Mouse (Mus musculus): ENCODE data around the gene Adgrb3. TPM values are rescaled to one million over a fixed set of nuclear protein-coding genes. Genes with fewer than 3 reads are reported as not detected.

Adgrb3 gene
- total RNA-seq (2022): 1 to 10 TPM in 2 of 4 experiments, under 1 TPM in 2; 0.70 to 1.9 (median 1.4) TPM

GRCm38 (mm10) chr1:25828971-25829920, at the start of gene Adgrb3:
TSS of gene Adgrb3 (minus strand) at chr1:25829707.
- no peak for DNase-seq

- DNase-seq: no peak
These were observed 48.0 kb upstream of the Adgrb3 start for GRCm38 (mm10) chr1:25877526-25877925.

GRCm38 (mm10) chr1:25857473-25857872, 28.0 kb upstream of the Adgrb3 start:
- no peak for DNase-seq

- no peak for DNase-seq
These were observed 25.0 kb upstream of the Adgrb3 start for GRCm38 (mm10) chr1:25854451-25854978.

GRCm38 (mm10) chr1:25832260-25832659, 2.8 kb upstream of the Adgrb3 start:
- no peak for DNase-seq

GRCm38 (mm10) chr1:25831521-25831900, 2.0 kb upstream of the Adgrb3 start:
- DNase-seq: no peak

- no peak for DNase-seq
These were observed 1.4 kb upstream of the Adgrb3 start for GRCm38 (mm10) chr1:25830757-25831520.

- DNase-seq: no peak
These were observed 629 bp upstream of the Adgrb3 start for GRCm38 (mm10) chr1:25829921-25830751.

GRCm38 (mm10) chr1:25828071-25828755, 1.3 kb downstream of the Adgrb3 start:
- no peak for DNase-seq

GRCm38 (mm10) chr1:25827436-25827835, 2.1 kb downstream of the Adgrb3 start:
- no peak for DNase-seq

GRCm38 (mm10) chr1:25826771-25827170, 2.7 kb downstream of the Adgrb3 start:
- no peak for DNase-seq

GRCm38 (mm10) chr1:25824626-25825025, 4.9 kb downstream of the Adgrb3 start:
- DNase-seq: no peak

- no peak for DNase-seq
These were observed 5.5 kb downstream of the Adgrb3 start for GRCm38 (mm10) chr1:25823961-25824360.

- DNase-seq: no peak
These were observed 14.0 kb downstream of the Adgrb3 start for GRCm38 (mm10) chr1:25815491-25815890.

- DNase-seq: no peak
These were observed 50.7 kb downstream of the Adgrb3 start for GRCm38 (mm10) chr1:25778784-25779183.

- no peak for DNase-seq
These were observed 52.0 kb downstream of the Adgrb3 start for GRCm38 (mm10) chr1:25777459-25777858.

GRCm38 (mm10) chr1:25775440-25776130, 53.9 kb downstream of the Adgrb3 start:
- no peak for DNase-seq

- no peak for DNase-seq
These were observed 60.5 kb downstream of the Adgrb3 start for GRCm38 (mm10) chr1:25768958-25769357.

GRCm38 (mm10) chr1:25755265-25755664, 74.2 kb downstream of the Adgrb3 start:
- DNase-seq: no peak

GRCm38 (mm10) chr1:25754528-25754927, 75.0 kb downstream of the Adgrb3 start:
- DNase-seq: no peak

- DNase-seq: no peak
These were observed 83.9 kb downstream of the Adgrb3 start for GRCm38 (mm10) chr1:25745575-25745974.
